Mouse (Mus musculus) embryo, embryonic 11.5 days (tissue): ENCODE measurements at regions not wholly inside any gene's neighbourhood (a gene's known extent, or its start where the extent isn't known, plus 50 kb on each side); places are given as distances from the start of the nearest gene placed in this dataset.

Experiments used
- DNase-seq: peaks from one replicate; pipeline ENCODE4 v3.0.0-alpha.2; 2012; ENCODE audit warnings: low read depth, low spot score

GRCm38 (mm10) chr14:25120506-25120905 lies 338.5 kb upstream of the Zmiz1 start:
- no peak for DNase-seq

- no peak for DNase-seq
Measured at GRCm38 (mm10) chr14:25122971-25123535, 335.9 kb upstream of the Zmiz1 start.

- no peak for DNase-seq
Measured at GRCm38 (mm10) chr14:25123541-25124337, 335.2 kb upstream of the Zmiz1 start.

GRCm38 (mm10) chr14:25126544-25126943 lies 332.4 kb upstream of the Zmiz1 start:
- DNase-seq, result no peak

GRCm38 (mm10) chr14:25127544-25128159 lies 331.3 kb upstream of the Zmiz1 start:
- no peak for DNase-seq

- no peak for DNase-seq
Measured at GRCm38 (mm10) chr14:25128160-25128547, 330.8 kb upstream of the Zmiz1 start.

GRCm38 (mm10) chr14:25135371-25135770 lies 323.6 kb upstream of the Zmiz1 start:
- DNase-seq, result no peak

GRCm38 (mm10) chr14:25137312-25137711 lies 321.7 kb upstream of the Zmiz1 start:
- DNase-seq, result no peak

- DNase-seq, result no peak
Measured at GRCm38 (mm10) chr14:25138485-25138884, 320.5 kb upstream of the Zmiz1 start.

GRCm38 (mm10) chr14:25141933-25142332 lies 317.1 kb upstream of the Zmiz1 start:
- DNase-seq, result peak; percentile 47

- DNase-seq, result no peak
Measured at GRCm38 (mm10) chr14:25143051-25143450, 315.9 kb upstream of the Zmiz1 start.

- no peak for DNase-seq
Measured at GRCm38 (mm10) chr14:25147731-25148130, 311.3 kb upstream of the Zmiz1 start.

GRCm38 (mm10) chr14:25150968-25151367 lies 308.0 kb upstream of the Zmiz1 start:
- no peak for DNase-seq

- DNase-seq, result no peak
Measured at GRCm38 (mm10) chr14:25151485-25151884, 307.5 kb upstream of the Zmiz1 start.

GRCm38 (mm10) chr14:25153573-25153972 lies 305.4 kb upstream of the Zmiz1 start:
- no peak for DNase-seq

- DNase-seq, result no peak
Measured at GRCm38 (mm10) chr14:25154180-25154579, 304.8 kb upstream of the Zmiz1 start.

- no peak for DNase-seq
Measured at GRCm38 (mm10) chr14:25155008-25155783, 303.8 kb upstream of the Zmiz1 start.

- no peak for DNase-seq
Measured at GRCm38 (mm10) chr14:25156171-25156570, 302.8 kb upstream of the Zmiz1 start.

- no peak for DNase-seq
Measured at GRCm38 (mm10) chr14:25161684-25162321, 297.2 kb upstream of the Zmiz1 start.

GRCm38 (mm10) chr14:25166217-25166616 lies 292.8 kb upstream of the Zmiz1 start:
- DNase-seq, result no peak

GRCm38 (mm10) chr14:25167604-25168003 lies 291.4 kb upstream of the Zmiz1 start:
- no peak for DNase-seq

GRCm38 (mm10) chr14:25168310-25168709 lies 290.7 kb upstream of the Zmiz1 start:
- DNase-seq, result no peak
